Mouse (Mus musculus) granulocyte monocyte progenitor cell, adult 5-6 weeks (primary cell): ENCODE data around the gene Anapc7. TPM values are rescaled to one million over a fixed set of nuclear protein-coding genes. Genes with fewer than 3 reads are reported as not detected.
"Not testable (repeated sequence)": the region's sequence is repeated elsewhere in the genome, so short reads cannot be mapped to it uniquely, and the experiment has no call there.

Source experiments
- ATAC-seq: replicated peaks from 2 replicates; pipeline ENCODE4 v1.8.0; 2016; ENCODE audit warnings: mild to moderate bottlenecking, moderate TSS enrichment, inconsistent platforms; ENCODE audit not compliant: poor library complexity, severe bottlenecking
- total RNA-seq, 2 experiments: library from RNA; stranded (forward) in 1 of 2; stranded (reverse) in 1 of 2; fragments of 200-712, 200-1000 nt in 1 of 2; fragments of >200 nt in 1 of 2; fragmentation: Nextera tagmentation in 1 of 2; gene quantifications; 2 replicates each; pipeline ENCODE4 v1.2.3; 2014 to 2017

Anapc7 gene
- total RNA-seq, 2 experiments from 2014 or later, result 13.8 to 24.2 TPM

- no peak for ATAC-seq
Measured at GRCm38 (mm10) chr5:122403362-122403761, 18.1 kb upstream of the Anapc7 start.

DNA sequence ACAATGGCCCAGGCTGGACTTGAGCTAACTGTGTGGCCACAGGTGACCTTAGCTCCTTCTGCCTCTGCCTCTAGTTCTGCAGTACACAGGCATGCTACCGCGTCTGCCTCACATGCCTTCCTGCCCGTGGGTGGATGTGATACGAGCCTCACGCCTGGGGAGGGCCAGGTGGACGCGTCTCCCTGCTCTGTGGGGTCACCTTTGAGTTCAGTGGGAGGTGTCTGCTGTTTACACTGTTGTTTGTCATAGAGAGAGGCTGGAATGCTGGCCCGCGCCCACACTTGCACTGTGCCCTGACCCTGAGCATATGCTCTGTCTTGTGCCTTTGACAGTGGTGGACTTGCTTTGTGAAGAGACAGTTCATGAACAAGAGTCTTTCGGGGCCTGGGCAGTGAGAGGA lies 16.0 kb upstream of the Anapc7 start:
- ATAC-seq, result no peak

DNA sequence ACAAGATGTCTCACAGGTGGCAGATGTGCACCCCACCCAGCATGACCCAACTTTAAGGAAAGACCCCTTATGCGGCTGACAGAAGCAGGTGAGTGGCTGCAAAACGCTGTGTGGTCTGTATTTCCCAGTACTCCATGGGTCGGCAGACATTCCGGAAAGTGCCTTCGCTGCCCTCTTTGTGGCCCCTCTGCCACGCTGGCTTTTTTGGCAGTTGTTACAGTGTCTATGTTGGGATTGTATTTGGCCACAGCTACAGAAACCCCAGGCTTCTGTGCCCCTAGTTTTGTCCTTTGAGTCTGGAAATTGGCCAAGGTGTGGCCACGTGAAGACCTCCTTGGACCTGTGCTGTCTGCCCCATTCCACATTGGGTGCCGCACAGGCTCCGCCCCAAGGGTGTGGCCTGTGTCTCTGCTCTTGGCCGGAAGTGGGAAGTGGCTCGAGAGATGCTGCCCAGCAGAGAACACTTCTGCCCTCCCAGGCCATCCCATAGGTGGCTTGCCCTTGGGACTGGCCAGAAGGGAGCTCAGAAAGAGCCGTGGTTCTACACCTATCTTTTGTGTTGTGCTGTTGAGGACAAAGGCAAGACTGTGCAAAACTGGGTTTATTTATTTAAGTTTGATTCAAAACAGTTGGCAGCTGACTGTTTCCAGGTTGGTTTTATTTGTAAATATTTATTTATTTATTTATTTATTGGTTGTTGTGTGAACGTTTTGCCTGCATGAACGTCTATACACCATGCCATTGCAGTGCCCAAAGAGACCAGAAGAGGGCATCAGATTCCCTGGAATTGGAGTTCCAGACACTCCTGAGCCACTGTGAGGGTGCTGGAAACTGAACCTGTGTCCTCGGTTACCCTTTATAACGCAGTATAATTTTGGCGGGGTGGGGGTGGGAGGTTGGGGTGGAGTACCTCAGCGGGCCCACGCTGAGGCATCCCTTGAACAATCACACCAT lies 11.5 kb upstream of the Anapc7 start:
- no peak; the same call in 1 of the 2 replicates for ATAC-seq

GRCm38 (mm10) chr5:122411892-122412291 lies 9.6 kb upstream of the Anapc7 start:
- no peak for ATAC-seq

- ATAC-seq, result no peak
Measured at GRCm38 (mm10) chr5:122412826-122413225, 8.7 kb upstream of the Anapc7 start.

DNA sequence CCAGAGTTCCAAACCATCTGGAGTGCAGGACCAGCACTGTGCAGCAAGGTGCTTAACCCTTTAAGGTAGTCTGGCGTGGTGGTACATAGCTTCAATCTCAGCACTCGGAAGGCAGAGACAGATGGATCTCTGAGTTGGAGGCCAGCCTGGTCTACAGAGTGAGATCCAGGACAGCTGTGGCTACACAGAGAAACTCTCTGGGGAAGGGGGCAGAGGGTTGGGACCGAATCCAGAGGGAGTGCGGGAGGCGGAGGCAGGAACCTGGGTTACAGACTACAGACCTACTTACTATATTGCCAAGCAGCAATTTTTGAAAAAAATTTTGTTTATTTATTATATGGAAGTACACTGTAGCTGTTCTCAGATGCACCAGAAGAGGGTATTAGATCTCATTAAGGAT lies 7.1 kb upstream of the Anapc7 start:
- ATAC-seq, result no peak

DNA sequence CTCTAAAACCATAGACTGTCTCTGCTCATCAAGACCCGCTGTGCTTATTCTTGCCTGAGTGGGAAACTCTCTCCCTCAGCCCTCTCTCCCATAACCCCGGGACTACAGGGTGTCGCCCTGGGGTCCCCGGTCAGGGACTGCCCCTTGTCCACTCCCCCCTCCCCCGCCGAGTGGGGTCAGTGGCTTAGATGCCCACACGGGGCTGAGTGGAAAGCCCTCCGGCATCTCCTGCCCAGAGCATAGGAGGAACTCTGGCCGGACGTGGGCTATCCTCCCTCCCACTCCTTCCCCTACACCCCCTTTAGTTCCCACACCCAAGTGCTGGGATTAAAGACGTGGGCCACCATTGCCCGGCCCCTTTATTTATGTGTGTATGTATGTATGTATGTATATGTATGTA lies 6.0 kb upstream of the Anapc7 start:
- ATAC-seq, result no peak

GRCm38 (mm10) chr5:122420676-122421075 lies 817 bp upstream of the Anapc7 start:
- ATAC-seq, result not testable (repeated sequence)

DNA sequence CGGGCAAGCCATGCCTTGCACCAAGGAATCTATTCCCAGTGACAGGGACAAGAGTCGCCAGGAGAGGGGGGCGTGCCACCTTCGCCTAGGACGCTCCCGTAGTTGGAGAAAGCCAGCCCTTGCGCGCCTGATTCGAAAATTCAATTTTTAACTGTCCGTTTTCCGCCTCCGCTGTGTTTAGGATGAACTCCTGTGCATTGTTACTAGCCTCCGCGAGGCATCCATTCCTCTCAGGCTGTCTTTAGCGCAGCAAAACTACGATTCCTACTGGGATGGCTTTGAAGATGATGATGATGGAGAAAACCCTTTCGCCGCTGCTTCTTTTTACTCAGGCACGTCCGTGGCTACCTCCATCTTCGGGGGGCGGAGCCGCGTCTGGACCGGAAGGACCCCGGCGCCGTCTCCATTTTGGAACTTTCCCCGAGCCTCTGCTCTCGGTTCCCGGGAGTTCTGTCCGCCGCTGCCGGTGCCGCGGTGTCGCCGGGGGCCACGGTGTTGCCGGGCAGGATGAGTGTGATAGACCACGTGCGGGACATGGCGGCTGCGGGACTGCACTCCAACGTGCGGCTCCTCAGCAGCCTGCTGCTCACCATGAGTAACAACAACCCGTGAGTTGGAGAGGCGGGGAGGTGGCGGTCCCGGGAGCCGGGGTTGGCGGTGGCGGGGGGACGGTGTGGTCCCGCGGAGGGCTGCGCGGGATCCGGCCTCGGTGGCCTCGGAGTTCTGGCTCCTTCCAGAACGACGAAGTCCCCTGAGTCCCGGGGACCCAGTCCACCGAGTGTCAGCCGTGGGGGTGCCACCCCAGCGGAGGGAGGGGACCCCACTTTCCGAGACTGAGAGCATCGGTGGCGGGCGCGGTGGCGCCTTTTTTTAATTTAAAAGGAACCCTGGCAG lies 825 bp downstream of the Anapc7 start:
- peak; percentile 91 for ATAC-seq

- ATAC-seq, result no peak
Measured at GRCm38 (mm10) chr5:122423083-122423482, 1.6 kb downstream of the Anapc7 start.

- no peak for ATAC-seq
Measured at GRCm38 (mm10) chr5:122425550-122425949, 4.1 kb downstream of the Anapc7 start.

GRCm38 (mm10) chr5:122430036-122430775 lies 8.7 kb downstream of the Anapc7 start:
- ATAC-seq, result no peak

- no peak for ATAC-seq
Measured at GRCm38 (mm10) chr5:122431221-122431620, 9.7 kb downstream of the Anapc7 start.

GRCm38 (mm10) chr5:122434541-122434940 lies 13.0 kb downstream of the Anapc7 start:
- ATAC-seq, result no peak

DNA sequence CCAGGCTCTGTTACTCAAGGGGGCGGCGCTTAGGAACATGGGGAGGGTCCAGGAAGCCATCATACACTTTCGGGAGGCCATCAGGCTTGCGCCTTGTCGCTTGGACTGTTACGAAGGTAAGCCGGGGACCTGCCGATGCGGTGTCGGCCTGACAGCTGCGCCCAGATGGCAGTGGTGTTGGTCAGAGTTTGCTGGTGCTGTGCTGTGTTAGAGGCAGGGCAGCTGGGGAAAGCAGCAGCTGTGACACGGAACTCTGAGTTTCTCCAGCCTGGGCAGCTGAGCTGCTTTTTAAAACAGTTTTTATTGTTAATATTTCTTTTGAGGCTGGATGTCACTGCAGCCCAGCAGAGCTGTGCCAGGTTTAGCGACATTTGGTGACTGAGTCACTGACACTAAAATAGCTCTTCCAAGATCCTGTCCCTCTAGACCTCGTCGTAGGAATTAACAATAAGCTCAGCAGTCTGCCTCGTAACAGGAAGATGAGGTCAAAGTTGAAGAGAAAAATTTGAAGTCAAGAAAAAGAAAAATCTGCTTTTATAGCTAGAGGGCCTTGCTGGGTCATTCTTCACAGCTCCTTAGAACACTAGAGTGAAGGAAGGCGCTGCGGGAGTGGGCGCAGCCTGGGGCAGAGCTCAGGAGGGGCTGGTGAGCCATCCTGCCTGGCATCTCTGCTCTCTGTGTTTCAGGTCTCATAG lies 18.1 kb downstream of the Anapc7 start:
- no peak for ATAC-seq

DNA sequence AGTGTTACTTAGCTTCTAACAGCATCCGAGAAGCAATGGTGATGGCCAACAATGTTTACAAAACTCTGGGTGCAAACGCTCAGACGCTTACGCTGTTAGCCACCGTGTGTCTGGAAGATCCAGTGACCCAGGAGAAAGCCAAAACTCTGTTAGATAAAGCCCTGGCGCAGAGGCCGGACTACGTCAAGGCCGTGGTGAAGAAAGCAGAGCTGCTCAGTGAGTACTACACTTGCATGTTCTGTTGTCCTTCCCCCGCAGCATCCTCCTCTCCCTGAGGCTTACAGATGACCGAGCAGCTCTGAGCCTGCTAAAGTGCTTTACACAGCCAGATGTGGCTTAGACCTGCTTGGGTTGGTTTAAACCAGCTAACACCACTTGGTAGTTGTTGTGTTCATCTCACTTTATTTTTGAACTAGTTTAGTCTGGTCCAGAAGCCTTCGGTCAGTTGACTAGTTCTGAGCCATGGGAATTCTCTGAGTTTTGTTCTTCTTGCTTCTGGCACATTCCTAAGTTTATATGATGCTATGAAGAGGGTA lies 18.7 kb downstream of the Anapc7 start:
- no peak for ATAC-seq

- ATAC-seq, result no peak
Measured at GRCm38 (mm10) chr5:122444492-122444891, 23.0 kb downstream of the Anapc7 start.

DNA sequence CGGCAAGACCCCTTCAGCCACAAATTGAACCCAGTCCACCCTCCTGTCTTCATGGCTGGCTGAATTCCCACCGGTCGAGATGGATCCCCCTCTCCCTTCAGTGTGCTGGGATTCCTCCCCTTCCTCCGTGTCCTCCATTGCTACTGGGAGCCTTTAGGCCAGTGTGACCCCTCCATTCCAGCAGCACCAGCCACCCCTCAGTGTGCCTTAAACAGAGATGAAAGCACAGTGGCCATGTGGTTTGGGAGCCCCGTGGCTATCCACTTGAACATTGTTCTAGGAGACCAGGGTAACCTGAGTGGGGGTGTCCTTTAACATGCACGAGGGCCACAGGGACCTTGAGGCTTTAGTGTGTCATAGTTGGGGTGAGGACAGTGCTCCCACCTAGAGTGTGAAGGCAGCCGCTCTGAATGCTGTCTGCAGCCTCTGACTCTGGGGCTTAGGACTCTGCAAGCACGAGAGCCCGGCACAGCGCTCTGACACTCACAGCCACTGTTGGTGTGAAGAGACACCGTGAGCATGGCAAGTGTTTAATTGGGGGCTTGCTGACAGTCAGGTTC lies 23.6 kb downstream of the Anapc7 start:
- no peak for ATAC-seq

DNA sequence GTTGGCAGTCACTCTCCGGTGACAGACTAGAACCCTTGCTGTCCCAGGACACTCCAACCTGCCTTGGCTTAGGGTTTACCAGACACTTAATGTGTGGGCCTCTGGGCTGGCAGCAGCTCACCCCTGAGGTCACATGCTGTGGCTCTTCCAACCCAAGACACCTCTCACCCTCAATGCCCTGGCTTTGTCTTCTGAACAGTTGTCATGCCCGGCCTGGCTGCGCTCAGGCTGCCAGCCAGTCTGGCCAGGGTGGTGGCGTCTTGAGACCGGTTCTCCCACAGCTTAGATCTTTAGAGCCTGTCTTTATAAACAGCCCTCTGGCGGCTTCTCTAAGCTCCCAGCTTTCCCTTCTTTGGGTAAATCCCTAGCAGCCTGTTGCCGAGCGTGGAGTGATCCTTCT lies 26.4 kb downstream of the Anapc7 start:
- ATAC-seq, result no peak
